8 mouse cellular contexts compared by ENCODE assay signal in genomic region chr11:83441235-83441634, GRCm38 (mm10). TPM values are rescaled to one million over a fixed set of nuclear protein-coding genes. Genes with fewer than 3 reads are reported as not detected.
A peak's percentile ranks its signal among the peaks of the same experiment; 100 is the strongest.
DNase-seq lines count a peak whose midpoint lies in the region; ATAC-seq lines count a peak whose summit lies in the region.

No protein-coding gene starts in this region.

- no peak overlapping the region for H3K9ac ChIP-seq in forebrain, embryonic 15.5 days (replicated peaks)
- no peak overlapping the region for H3K9ac ChIP-seq in forebrain, embryonic 12.5 days

- H3K9me3 ChIP-seq in forebrain, embryonic 15.5 days, result no peaks in the 10 kb centered on the region
- H3K9me3 ChIP-seq in forebrain, embryonic 12.5 days, result no peaks in the 10 kb centered on the region
- no peaks in the 10 kb centered on the region for H3K9me3 ChIP-seq in heart, embryonic 10.5 days
- no peaks in the 10 kb centered on the region for H3K9me3 ChIP-seq in limb, embryonic 10.5 days (replicated peaks)

- H3K27ac ChIP-seq in forebrain, embryonic 15.5 days (replicated peaks), result no peak overlapping the region
- no peak overlapping the region for H3K27ac ChIP-seq in forebrain, embryonic 12.5 days
- peak overlapping the region; percentile 87 for H3K27ac ChIP-seq in heart, embryonic 10.5 days
- no peak overlapping the region for H3K27ac ChIP-seq in limb, embryonic 10.5 days

- H3K4me2 ChIP-seq in forebrain, embryonic 15.5 days (replicated peaks), result peak overlapping the region; percentile 80; the same call in 1 of the 2 replicates
- H3K4me2 ChIP-seq in forebrain, embryonic 12.5 days, result no peak overlapping the region

- H3K4me3 ChIP-seq in forebrain, embryonic 15.5 days, result peak overlapping the region; percentile 73; the same call in 1 of the 2 replicates
- H3K4me3 ChIP-seq in forebrain, embryonic 12.5 days (replicated peaks), result no peak overlapping the region; the same call in 1 of the 2 replicates
- peak overlapping the region; percentile 78 for H3K4me3 ChIP-seq in heart, embryonic 10.5 days
- H3K4me3 ChIP-seq in limb, embryonic 10.5 days, result peak overlapping the region; percentile 67; the same call in 1 of the 2 replicates

- DNase-seq in adipocyte (ENCODE audit: low spot score), result peak; percentile 90
- DNase-seq in heart, embryonic 10.5 days (ENCODE audit: low spot score), result no peak
- no peak for DNase-seq in limb, embryonic 10.5 days (ENCODE audit: low spot score)
- DNase-seq in spleen, adult 18-20 months, result no peak
- DNase-seq in left cerebral cortex, adult 9 months (ENCODE audit: low spot score in 2 of 2), result no peak

- ATAC-seq in forebrain, embryonic 15.5 days (replicated peaks), result no peak
- no peak for ATAC-seq in forebrain, embryonic 12.5 days (ENCODE audit: low FRiP score)
- ATAC-seq in activated CD4-positive, CD25-positive, alpha-beta regulatory T cell, adult 4 months, result no peak

- H3K36me3 ChIP-seq in forebrain, embryonic 15.5 days, result no peaks in the 10 kb centered on the region
- H3K36me3 ChIP-seq in forebrain, embryonic 12.5 days (replicated peaks), result no peaks in the 10 kb centered on the region
- no peaks in the 10 kb centered on the region for H3K36me3 ChIP-seq in heart, embryonic 10.5 days
- no peaks in the 10 kb centered on the region for H3K36me3 ChIP-seq in limb, embryonic 10.5 days

- peaks cover 45% of the 10 kb centered on the region for H3K27me3 ChIP-seq in forebrain, embryonic 15.5 days
- H3K27me3 ChIP-seq in forebrain, embryonic 12.5 days, result peaks cover 73% of the 10 kb centered on the region
- peaks cover 58% of the 10 kb centered on the region for H3K27me3 ChIP-seq in heart, embryonic 10.5 days (ENCODE audit: insufficient read depth, poor library complexity, severe bottlenecking)
- peaks cover 60% of the 10 kb centered on the region for H3K27me3 ChIP-seq in limb, embryonic 10.5 days (ENCODE audit: low read depth, poor library complexity, severe bottlenecking)

- H3K4me1 ChIP-seq in forebrain, embryonic 15.5 days, result peaks cover 13% of the 10 kb centered on the region
- peaks cover 23% of the 10 kb centered on the region for H3K4me1 ChIP-seq in forebrain, embryonic 12.5 days
- peaks cover 52% of the 10 kb centered on the region for H3K4me1 ChIP-seq in heart, embryonic 10.5 days
- H3K4me1 ChIP-seq in limb, embryonic 10.5 days, result peaks cover 41% of the 10 kb centered on the region

- WGBS in forebrain, embryonic 15.5 days, result 43% methylated on average over 7 of the region's 7 CpGs
- 35% methylated on average over 7 of the region's 7 CpGs for WGBS in forebrain, embryonic 12.5 days
- WGBS in heart, embryonic 10.5 days, result 38% methylated on average over 7 of the region's 7 CpGs
- 60% methylated on average over 7 of the region's 7 CpGs for WGBS in limb, embryonic 10.5 days

RNA-seq across cellular contexts. Expression of gene 1700020L24Rik, which starts 3.8 kb away (rescaled TPM):
- 0.22 and 0.36 TPM in 2 replicates for polyA plus RNA-seq in forebrain, embryonic 15.5 days (2015; fragmentation: Nextera tagmentation; extraction: Ambion mirVana)
- 0.29 and 0.35 TPM in 2 replicates for polyA plus RNA-seq in forebrain, embryonic 12.5 days (2016; fragmentation: Nextera tagmentation; extraction: Ambion mirVana)
- 1.5 and 1.9 TPM in 2 replicates for polyA plus RNA-seq in heart, embryonic 10.5 days (2016; fragmentation: Nextera tagmentation; extraction: Ambion mirVana)
- 0.31 TPM in 1 of 2 replicates, not detected in the other for polyA plus RNA-seq in limb, embryonic 10.5 days (2016; fragmentation: Nextera tagmentation; extraction: Ambion mirVana)
- under 1 TPM; 0.71 to 0.92 TPM for polyA plus RNA-seq in activated CD4-positive, CD25-positive, alpha-beta regulatory T cell, adult 4 months (2017; shearing (Covaris generic))

RNA-seq across cellular contexts. Expression of gene Gas2l2, which starts 12.0 kb away (rescaled TPM):
- 0.69 and 0.80 TPM in 2 replicates for polyA plus RNA-seq in forebrain, embryonic 15.5 days (2015; fragmentation: Nextera tagmentation; extraction: Ambion mirVana)
- 0.08 and 0.22 TPM in 2 replicates for polyA plus RNA-seq in forebrain, embryonic 12.5 days (2016; fragmentation: Nextera tagmentation; extraction: Ambion mirVana)
- 0.17 and 0.18 TPM in 2 replicates for polyA plus RNA-seq in heart, embryonic 10.5 days (2016; fragmentation: Nextera tagmentation; extraction: Ambion mirVana)
- polyA plus RNA-seq in limb, embryonic 10.5 days (2016; fragmentation: Nextera tagmentation; extraction: Ambion mirVana), result not detected in 2 replicates
- not detected for polyA plus RNA-seq in activated CD4-positive, CD25-positive, alpha-beta regulatory T cell, adult 4 months (2017; shearing (Covaris generic))

RNA-seq across cellular contexts. Expression of gene Mmp28, which starts 21.6 kb away (rescaled TPM):
- polyA plus RNA-seq in forebrain, embryonic 15.5 days (2015; fragmentation: Nextera tagmentation; extraction: Ambion mirVana), result 2.5 and 2.7 TPM in 2 replicates
- polyA plus RNA-seq in forebrain, embryonic 12.5 days (2016; fragmentation: Nextera tagmentation; extraction: Ambion mirVana), result 1.5 and 2.7 TPM in 2 replicates
- polyA plus RNA-seq in heart, embryonic 10.5 days (2016; fragmentation: Nextera tagmentation; extraction: Ambion mirVana), result 1.9 and 3.1 TPM in 2 replicates
- polyA plus RNA-seq in limb, embryonic 10.5 days (2016; fragmentation: Nextera tagmentation; extraction: Ambion mirVana), result 0.75 and 2.3 TPM in 2 replicates
- not detected for polyA plus RNA-seq in activated CD4-positive, CD25-positive, alpha-beta regulatory T cell, adult 4 months (2017; shearing (Covaris generic))

RNA-seq across cellular contexts. Expression of gene Taf15, which starts 31.7 kb away (rescaled TPM):
- 12.3 and 12.9 TPM in 2 replicates for polyA plus RNA-seq in forebrain, embryonic 15.5 days (2015; fragmentation: Nextera tagmentation; extraction: Ambion mirVana)
- 14.7 and 20.0 TPM in 2 replicates for polyA plus RNA-seq in forebrain, embryonic 12.5 days (2016; fragmentation: Nextera tagmentation; extraction: Ambion mirVana)
- polyA plus RNA-seq in heart, embryonic 10.5 days (2016; fragmentation: Nextera tagmentation; extraction: Ambion mirVana), result 8.0 and 8.6 TPM in 2 replicates
- 11.3 and 11.9 TPM in 2 replicates for polyA plus RNA-seq in limb, embryonic 10.5 days (2016; fragmentation: Nextera tagmentation; extraction: Ambion mirVana)
- polyA plus RNA-seq in activated CD4-positive, CD25-positive, alpha-beta regulatory T cell, adult 4 months (2017; shearing (Covaris generic)), result 10 to 100 TPM; 10.8 to 12.5 TPM

RNA-seq across cellular contexts. Expression of gene Rasl10b, which starts 32.3 kb away (rescaled TPM):
- 27.2 and 29.6 TPM in 2 replicates for polyA plus RNA-seq in forebrain, embryonic 15.5 days (2015; fragmentation: Nextera tagmentation; extraction: Ambion mirVana)
- polyA plus RNA-seq in forebrain, embryonic 12.5 days (2016; fragmentation: Nextera tagmentation; extraction: Ambion mirVana), result 11.0 and 13.9 TPM in 2 replicates
- 8.1 and 11.4 TPM in 2 replicates for polyA plus RNA-seq in heart, embryonic 10.5 days (2016; fragmentation: Nextera tagmentation; extraction: Ambion mirVana)
- polyA plus RNA-seq in limb, embryonic 10.5 days (2016; fragmentation: Nextera tagmentation; extraction: Ambion mirVana), result 1.5 and 1.6 TPM in 2 replicates
- polyA plus RNA-seq in activated CD4-positive, CD25-positive, alpha-beta regulatory T cell, adult 4 months (2017; shearing (Covaris generic)), result not detected
